Mouse (Mus musculus): ENCODE measurements around the gene Kdm4b. TPM values are rescaled to one million over a fixed set of nuclear protein-coding genes. Genes with fewer than 3 reads are reported as not detected.

Kdm4b gene
- polyA plus RNA-seq, 1 experiment from 2014 or later: 65.8 TPM

GRCm38 (mm10) chr17:56444771-56445170, 118.9 kb downstream of the Kdm4b start:
- H3K9me3 ChIP-seq: no peaks in the 10 kb centered on the region
- WGBS: 94% methylated on average over 3 of the region's 3 CpGs
- no peaks in the 10 kb centered on the region for H3K27me3 ChIP-seq (ENCODE audit: insufficient read depth, poor library complexity, severe bottlenecking)
- H3K4me1 ChIP-seq (replicated peaks): peaks cover 38% of the 10 kb centered on the region
- DNase-seq (ENCODE audit: low spot score): no peak
- H3K36me3 ChIP-seq: peaks cover 99% of the 10 kb centered on the region
- H3K4me3 ChIP-seq: no peak overlapping the region
- H3K27ac ChIP-seq: no peak overlapping the region

- no peaks in the 10 kb centered on the region for H3K9me3 ChIP-seq
These were observed 119.5 kb downstream of the Kdm4b start for GRCm38 (mm10) chr17:56445397-56445796.

GRCm38 (mm10) chr17:56447716-56448115, 121.9 kb downstream of the Kdm4b start:
- H3K4me1 ChIP-seq (replicated peaks): peaks cover 27% of the 10 kb centered on the region
- H3K36me3 ChIP-seq: peaks cover 99% of the 10 kb centered on the region
- no peak overlapping the region for H3K4me3 ChIP-seq
- no peaks in the 10 kb centered on the region for H3K27me3 ChIP-seq (ENCODE audit: insufficient read depth, poor library complexity, severe bottlenecking)
- no peak overlapping the region for H3K27ac ChIP-seq
- DNase-seq (ENCODE audit: low spot score): no peak
- 75% methylated on average over 2 of the region's 2 CpGs for WGBS
- no peaks in the 10 kb centered on the region for H3K9me3 ChIP-seq

More at GRCm38 (mm10) chr17:56445397-56445796, 119.5 kb downstream of the Kdm4b start:
- peaks cover 31% of the 10 kb centered on the region for H3K4me1 ChIP-seq (replicated peaks)
- H3K27me3 ChIP-seq (ENCODE audit: insufficient read depth, poor library complexity, severe bottlenecking): no peaks in the 10 kb centered on the region
- no peak overlapping the region for H3K4me3 ChIP-seq
- DNase-seq (ENCODE audit: low spot score): peak; percentile 60
- WGBS: 55% methylated on average over 14 of the region's 14 CpGs
- peak overlapping the region; percentile 40; the same call in 1 of the 2 replicates for H3K27ac ChIP-seq
- H3K36me3 ChIP-seq: peaks cover 99% of the 10 kb centered on the region

Other genes with a start within 250 kb of the Kdm4b start
- gene Hdgfl2, start 246.4 kb upstream of the Kdm4b start, polyA plus RNA-seq (2016; fragmentation: Nextera tagmentation; extraction: Ambion mirVana): 186 and 190 TPM in 2 replicates
- 0.04 and 0.06 TPM in 2 replicates for gene Plin4, start 216.3 kb upstream of the Kdm4b start, polyA plus RNA-seq (2016; fragmentation: Nextera tagmentation; extraction: Ambion mirVana)
- gene Plin5, start 208.5 kb upstream of the Kdm4b start, polyA plus RNA-seq (2016; fragmentation: Nextera tagmentation; extraction: Ambion mirVana): 0.39 and 0.42 TPM in 2 replicates
- not detected in 2 replicates for gene Lrg1, start 204.1 kb upstream of the Kdm4b start, polyA plus RNA-seq (2016; fragmentation: Nextera tagmentation; extraction: Ambion mirVana)
- gene Sema6b, start 185.7 kb upstream of the Kdm4b start, polyA plus RNA-seq (2016; fragmentation: Nextera tagmentation; extraction: Ambion mirVana): 2.3 and 3.8 TPM in 2 replicates
- 10.4 and 11.8 TPM in 2 replicates for gene Tnfaip8l1, start 163.6 kb upstream of the Kdm4b start, polyA plus RNA-seq (2016; fragmentation: Nextera tagmentation; extraction: Ambion mirVana)
- gene Mydgf, start 142.1 kb upstream of the Kdm4b start, polyA plus RNA-seq (2016; fragmentation: Nextera tagmentation; extraction: Ambion mirVana): 70.5 and 80.6 TPM in 2 replicates
- gene Dpp9, start 107.2 kb upstream of the Kdm4b start, polyA plus RNA-seq (2016; fragmentation: Nextera tagmentation; extraction: Ambion mirVana): 43.0 and 52.3 TPM in 2 replicates
- gene Fem1a, start 69.3 kb upstream of the Kdm4b start, polyA plus RNA-seq (2016; fragmentation: Nextera tagmentation; extraction: Ambion mirVana): 13.3 and 15.5 TPM in 2 replicates
- 2.4 and 2.6 TPM in 2 replicates for gene Ticam1, start 49.3 kb upstream of the Kdm4b start, polyA plus RNA-seq (2016; fragmentation: Nextera tagmentation; extraction: Ambion mirVana)
- gene Plin3, start 33.2 kb upstream of the Kdm4b start, polyA plus RNA-seq (2016; fragmentation: Nextera tagmentation; extraction: Ambion mirVana): 50.9 and 61.6 TPM in 2 replicates
- gene Arrdc5, start 25.8 kb upstream of the Kdm4b start, polyA plus RNA-seq (2016; fragmentation: Nextera tagmentation; extraction: Ambion mirVana): not detected in 2 replicates
- 196 and 300 TPM in 2 replicates for gene Uhrf1, start 22.7 kb upstream of the Kdm4b start, polyA plus RNA-seq (2016; fragmentation: Nextera tagmentation; extraction: Ambion mirVana)
- 109 and 172 TPM in 2 replicates for gene Ptprs, start 150.4 kb downstream of the Kdm4b start, polyA plus RNA-seq (2016; fragmentation: Nextera tagmentation; extraction: Ambion mirVana)
- not detected in 2 replicates for gene Znrf4, start 186.4 kb downstream of the Kdm4b start, polyA plus RNA-seq (2016; fragmentation: Nextera tagmentation; extraction: Ambion mirVana)
- gene Gm20219, start 228.3 kb downstream of the Kdm4b start, polyA plus RNA-seq (2016; fragmentation: Nextera tagmentation; extraction: Ambion mirVana): 0.30 and 0.92 TPM in 2 replicates